Mouse (Mus musculus) natural killer cell, adult 2 months (primary cell): ENCODE data around the gene Pxylp1.
"Not testable (repeated sequence)": the region's sequence is repeated elsewhere in the genome, so short reads cannot be mapped to it uniquely, and the experiment has no call there.

ENCODE experiments used
- DNase-seq, 2 experiments: peaks; one replicate each; pipeline ENCODE4 v3.0.0; 2022; ENCODE audit warnings: low spot score in 2 of 2

Pxylp1 gene

GRCm38 (mm10) chr9:96892546-96892945, at the start of gene Pxylp1:
Pxylp1 (minus strand) TSS chr9:96892669.
- DNase-seq, result no peak

GRCm38 (mm10) chr9:96938887-96939286, 46.4 kb upstream of the Pxylp1 start:
- no peak for DNase-seq

DNA sequence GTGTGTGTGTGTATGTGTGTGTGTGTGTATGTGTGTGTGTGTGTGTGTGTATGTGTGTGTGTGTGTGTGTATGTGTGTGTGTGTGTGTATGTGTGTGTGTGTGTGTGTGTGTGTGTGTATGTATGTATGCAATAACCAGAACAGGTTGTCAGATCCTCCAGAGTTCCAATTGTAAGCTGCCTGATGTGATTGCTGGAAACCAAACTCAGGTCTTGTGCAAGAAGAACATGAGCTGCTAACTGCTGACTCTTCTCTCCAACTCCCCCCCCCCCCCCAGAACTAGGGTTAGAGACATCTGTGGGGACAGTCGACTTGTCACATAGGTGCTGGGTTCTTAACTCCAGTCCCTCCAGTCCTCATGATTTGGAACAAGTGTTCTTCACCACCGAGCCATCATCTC, 44.0 kb upstream of the Pxylp1 start:
- not testable (repeated sequence) for DNase-seq

- DNase-seq, result peak; percentile 31 to 53
Observed at GRCm38 (mm10) chr9:96935556-96936300, 43.3 kb upstream of the Pxylp1 start.

DNA sequence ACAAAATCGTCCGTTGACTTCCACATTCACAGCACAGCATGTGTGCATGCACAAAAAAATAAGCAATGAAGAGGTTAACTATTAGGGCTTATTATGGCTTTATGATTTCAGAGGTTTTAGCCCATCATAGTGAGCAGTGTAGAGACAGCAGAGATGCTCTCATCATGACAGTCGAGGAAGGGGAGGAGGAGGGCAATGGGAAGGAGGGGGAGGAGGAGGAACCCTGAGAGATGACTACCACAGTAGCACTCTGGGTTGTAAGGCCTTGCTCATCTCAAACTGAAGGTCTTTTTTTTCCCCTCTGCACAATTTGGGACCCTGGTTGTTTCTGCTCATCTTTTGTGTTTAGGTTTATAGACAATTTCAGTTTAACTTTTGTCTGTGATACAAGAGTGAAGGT, 42.3 kb upstream of the Pxylp1 start:
- no peak for DNase-seq

DNA sequence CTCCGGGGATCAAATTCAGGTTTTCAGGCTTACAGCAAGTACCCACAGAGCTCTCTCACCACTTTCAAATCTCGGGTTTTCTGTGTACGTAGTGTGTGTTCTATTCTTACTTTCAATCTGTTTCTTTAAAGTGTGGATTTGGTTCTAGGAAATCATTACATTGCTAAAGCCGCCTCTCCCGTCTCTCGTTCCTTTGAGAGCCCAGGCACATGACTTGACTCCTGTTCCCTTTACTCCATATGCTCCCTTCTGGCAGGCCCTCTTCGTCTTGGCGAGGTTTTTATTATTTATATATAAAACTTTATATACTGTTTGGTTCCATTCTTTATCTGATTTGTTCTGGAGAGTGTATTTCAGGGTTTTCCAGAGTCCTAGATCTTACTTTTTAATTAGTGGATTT, 40.3 kb upstream of the Pxylp1 start:
- no peak for DNase-seq

- no peak for DNase-seq
Observed at GRCm38 (mm10) chr9:96923577-96924316, 31.3 kb upstream of the Pxylp1 start.

DNA sequence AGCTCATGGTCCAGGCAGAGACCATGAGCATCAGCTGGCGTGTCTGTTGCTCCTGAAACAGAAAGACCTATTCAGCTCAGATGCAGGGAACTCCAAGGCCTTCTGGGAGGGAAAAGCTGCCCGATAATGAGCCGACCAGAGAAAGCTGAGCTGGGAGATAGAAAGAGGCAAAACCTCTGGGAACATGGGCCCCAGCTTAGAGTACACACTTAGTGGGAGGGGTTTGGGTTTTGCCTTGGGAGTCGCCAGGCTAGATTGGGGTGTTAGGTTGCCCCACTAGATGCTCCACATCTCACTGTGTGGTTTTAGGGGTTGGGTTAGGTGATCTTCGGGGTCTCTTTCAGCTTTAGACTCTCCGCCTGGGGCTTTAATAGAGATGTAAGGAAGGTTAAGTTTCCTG, 30.6 kb upstream of the Pxylp1 start:
- no peak for DNase-seq

GRCm38 (mm10) chr9:96916620-96917538, 24.4 kb upstream of the Pxylp1 start:
- DNase-seq, result peak; percentile 83 to 89

- no peak for DNase-seq
Observed at GRCm38 (mm10) chr9:96916076-96916475, 23.6 kb upstream of the Pxylp1 start.

- no peak for DNase-seq
Observed at GRCm38 (mm10) chr9:96914851-96915250, 22.4 kb upstream of the Pxylp1 start.

DNA sequence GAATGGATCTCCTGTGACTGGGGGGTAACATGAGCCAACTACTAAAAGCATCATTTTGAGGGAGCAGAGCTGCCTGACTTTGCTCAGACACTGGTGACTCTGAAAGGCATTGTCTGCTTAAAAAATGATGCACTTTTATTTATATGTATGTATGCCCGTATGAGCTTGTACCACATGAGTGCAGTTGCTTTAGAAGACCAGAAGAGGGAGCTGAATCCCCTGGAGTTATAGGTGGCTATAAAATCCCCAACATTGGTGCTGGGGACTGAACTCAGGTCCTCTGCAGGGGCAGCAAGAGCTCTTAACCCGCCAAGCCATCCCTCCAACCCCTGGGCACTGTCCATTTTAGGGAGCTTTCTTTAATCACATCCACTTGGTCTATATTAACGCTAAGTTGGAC, 21.5 kb upstream of the Pxylp1 start:
- no peak for DNase-seq

GRCm38 (mm10) chr9:96909503-96909902, 17.0 kb upstream of the Pxylp1 start:
- DNase-seq, result no peak

- no peak for DNase-seq
Observed at GRCm38 (mm10) chr9:96908737-96909136, 16.3 kb upstream of the Pxylp1 start.

- no peak for DNase-seq
Observed at GRCm38 (mm10) chr9:96904360-96905355, 12.2 kb upstream of the Pxylp1 start.

DNA sequence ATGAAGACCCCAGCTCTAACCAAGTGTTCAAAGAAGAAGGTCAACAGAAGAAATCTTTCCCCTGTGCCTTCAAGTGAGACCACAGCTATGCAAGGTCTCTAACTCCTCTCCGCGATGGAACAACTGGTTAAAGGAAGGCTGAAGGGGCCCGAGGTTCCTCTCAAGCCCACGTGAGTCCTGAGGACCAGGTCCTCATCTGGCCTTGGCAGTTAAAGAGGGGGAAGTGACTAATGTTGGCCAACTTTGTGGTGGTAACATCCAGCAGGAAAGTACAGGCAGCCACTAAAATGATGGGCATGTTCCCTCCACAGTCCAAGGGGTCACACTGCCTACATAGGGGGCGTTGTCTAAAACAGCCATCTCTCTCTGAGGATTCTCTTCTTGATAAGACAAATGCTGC, 7.2 kb upstream of the Pxylp1 start:
- no peak for DNase-seq

DNA sequence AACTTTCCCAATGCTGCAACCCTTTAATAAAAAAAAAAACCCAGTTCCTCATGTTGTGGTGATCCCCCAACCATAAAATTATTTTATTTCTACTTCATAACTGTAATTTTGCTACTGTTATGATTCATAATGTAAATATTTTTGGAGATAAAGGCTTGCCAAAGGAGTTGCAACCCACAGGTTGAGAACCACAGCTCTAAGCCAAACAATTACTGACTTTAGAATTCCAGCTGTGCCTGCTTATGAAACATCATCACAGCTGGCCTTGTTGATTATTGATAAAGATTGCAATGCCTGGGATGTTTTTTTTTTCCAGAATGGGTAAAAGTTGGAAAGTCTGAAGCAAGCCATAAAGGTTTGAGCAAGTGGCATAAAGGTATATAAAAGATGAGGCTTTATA, 6.5 kb upstream of the Pxylp1 start:
- no peak for DNase-seq

- peak; percentile 56 to 75 for DNase-seq
Observed at GRCm38 (mm10) chr9:96896690-96897089, 4.2 kb upstream of the Pxylp1 start.

DNA sequence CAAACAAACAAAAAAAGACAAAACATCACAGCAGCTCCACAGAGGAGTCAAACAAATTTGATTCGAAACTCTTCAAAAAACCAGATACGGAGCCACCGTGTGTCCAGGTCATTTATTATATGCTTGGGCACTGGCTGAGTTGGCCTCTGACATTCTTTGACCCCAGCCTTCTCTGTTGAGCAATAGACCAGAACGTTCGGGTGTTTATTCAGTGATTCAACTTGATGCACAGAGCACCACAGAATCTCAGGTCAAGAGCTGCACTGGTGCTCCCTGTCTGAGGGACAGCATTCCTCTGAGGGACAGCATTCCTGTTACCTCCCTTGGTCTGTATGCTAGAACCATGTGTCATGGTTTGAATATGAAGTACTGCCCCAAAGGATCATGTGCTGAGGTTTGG, 1.1 kb upstream of the Pxylp1 start:
- no peak for DNase-seq

GRCm38 (mm10) chr9:96891341-96892330, 833 bp downstream of the Pxylp1 start:
- DNase-seq, result no peak
